9 mouse cellular contexts compared by ENCODE assay signal in the genomic region with DNA sequence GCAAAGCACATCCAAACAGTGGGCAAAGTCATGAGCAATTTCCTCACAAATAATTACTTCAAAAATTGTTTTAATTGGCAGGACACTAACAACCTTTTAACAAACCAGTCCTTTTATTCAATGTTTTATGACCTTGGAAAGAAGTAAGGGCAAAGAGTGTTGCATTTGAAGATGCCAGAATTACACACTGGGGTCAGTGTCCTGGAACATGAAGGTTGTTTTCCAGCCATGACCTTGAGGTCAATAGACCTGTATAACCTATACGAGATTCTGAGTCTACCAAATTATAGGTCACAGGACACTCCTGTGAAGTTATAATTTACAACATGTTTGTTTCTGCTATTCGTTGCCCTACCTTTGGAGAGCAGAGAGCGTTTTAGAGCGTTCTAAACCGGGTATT. TPM values are rescaled to one million over a fixed set of nuclear protein-coding genes. Genes with fewer than 3 reads are reported as not detected.
A peak's percentile ranks its signal among the peaks of the same experiment; 100 is the strongest.
DNase-seq lines count a peak whose midpoint lies in the region; ATAC-seq and TF ChIP-seq lines count a peak whose summit lies in the region.
"Had no signal": no experiment of that assay in that cellular context is flagged by ENCODE, and none has a peak within 500 bp of the region (broad histone marks: within the 10 kb centered on the region; RNA-seq: fewer than 3 reads in every experiment).

No protein-coding gene starts in this region.

- 77% methylated on average over 5 of the region's 5 CpGs for WGBS in heart, embryonic 11.5 days (ENCODE audit: insufficient replicate concordance)
- 69% methylated on average over 5 of the region's 5 CpGs for WGBS in stomach, embryonic 14.5 days
- WGBS in stomach, postnatal 0 days = 65% methylated on average over 5 of the region's 5 CpGs
- 69% methylated on average over 5 of the region's 5 CpGs for WGBS in liver, embryonic 11.5 days
- 60% methylated on average over 5 of the region's 5 CpGs for WGBS in stomach, embryonic 16.5 days

- no peak for TF ChIP-seq EP300 in stomach, postnatal 0 days (optimal IDR thresholded peaks at IDR 0.05)

- peak overlapping the region; percentile 96 for H3K4me3 ChIP-seq in heart, embryonic 11.5 days (ENCODE audit: low read depth, low read length)
- no peak overlapping the region for H3K4me3 ChIP-seq in stomach, embryonic 14.5 days (ENCODE audit: low read depth, low read length)
- H3K4me3 ChIP-seq in stomach, postnatal 0 days (ENCODE audit: low read depth, low read length) = no peak overlapping the region
- peak overlapping the region; percentile 95 for H3K4me3 ChIP-seq in liver, embryonic 11.5 days (ENCODE audit: low read depth, low read length)
- no peak overlapping the region for H3K4me3 ChIP-seq in stomach, embryonic 16.5 days (replicated peaks; ENCODE audit: low read length)

- H3K9me3 ChIP-seq in heart, embryonic 11.5 days (replicated peaks; ENCODE audit: control insufficient read depth, low read length) = no peaks in the 10 kb centered on the region
- H3K9me3 ChIP-seq in stomach, embryonic 14.5 days (ENCODE audit: control insufficient read depth, low read depth, low read length) = no peaks in the 10 kb centered on the region
- H3K9me3 ChIP-seq in stomach, postnatal 0 days (ENCODE audit: control insufficient read depth, low read length) = no peaks in the 10 kb centered on the region
- no peaks in the 10 kb centered on the region for H3K9me3 ChIP-seq in liver, embryonic 11.5 days (ENCODE audit: control insufficient read depth, low read length)
- H3K9me3 ChIP-seq in stomach, embryonic 16.5 days (replicated peaks; ENCODE audit: control insufficient read depth, low read length) = no peaks in the 10 kb centered on the region

- DNase-seq in heart, adult 9 months (ENCODE audit: low spot score in 2 of 2) = no peak
- DNase-seq in stomach, postnatal 0 days (ENCODE audit: low spot score) = no peak
- no peak for DNase-seq in liver, embryonic 11.5 days (ENCODE audit: low spot score)
- DNase-seq in cerebellum, adult 11 months = no peak
- no peak for DNase-seq in adipocyte (ENCODE audit: low spot score)
- DNase-seq: cerebellum, postnatal 14 days had no signal

- TF ChIP-seq CTCF in stomach, postnatal 0 days (IDR thresholded peaks at IDR 0.05; ENCODE audit: low read depth) = no peak

- ATAC-seq in heart, embryonic 11.5 days (replicated peaks; ENCODE audit: insufficient number of reproducible peaks, low FRiP score, low TSS enrichment) = no peak
- no peak for ATAC-seq in stomach, embryonic 14.5 days (ENCODE audit: insufficient number of reproducible peaks, insufficient read depth, low FRiP score, low read depth)
- no peak for ATAC-seq in stomach, postnatal 0 days (ENCODE audit: low FRiP score, low TSS enrichment)
- ATAC-seq in liver, embryonic 11.5 days (replicated peaks; ENCODE audit: low FRiP score) = no peak
- no peak for ATAC-seq in stomach, embryonic 16.5 days (ENCODE audit: insufficient read depth, low FRiP score)

- H3K27ac ChIP-seq in heart, embryonic 11.5 days (ENCODE audit: low read depth, low read length) = no peak overlapping the region
- no peak overlapping the region for H3K27ac ChIP-seq in stomach, embryonic 14.5 days (ENCODE audit: low read length)
- no peak overlapping the region for H3K27ac ChIP-seq in stomach, postnatal 0 days (replicated peaks)
- no peak overlapping the region for H3K27ac ChIP-seq in liver, embryonic 11.5 days (ENCODE audit: low read depth, low read length)
- no peak overlapping the region for H3K27ac ChIP-seq in stomach, embryonic 16.5 days (ENCODE audit: low read length)

- no peaks in the 10 kb centered on the region for H3K27me3 ChIP-seq in heart, embryonic 11.5 days (ENCODE audit: control insufficient read depth, insufficient read depth, low read length)
- no peaks in the 10 kb centered on the region for H3K27me3 ChIP-seq in stomach, embryonic 14.5 days (ENCODE audit: control insufficient read depth, insufficient read depth, low read length)
- no peaks in the 10 kb centered on the region for H3K27me3 ChIP-seq in stomach, postnatal 0 days (ENCODE audit: control insufficient read depth, insufficient read depth, low read length)
- H3K27me3 ChIP-seq in liver, embryonic 11.5 days (replicated peaks; ENCODE audit: control insufficient read depth, insufficient read depth, low read length) = no peaks in the 10 kb centered on the region
- no peaks in the 10 kb centered on the region for H3K27me3 ChIP-seq in stomach, embryonic 16.5 days (ENCODE audit: control insufficient read depth, insufficient read depth, low read length)

- no peak overlapping the region for H3K9ac ChIP-seq in heart, embryonic 11.5 days (ENCODE audit: low read depth, low read length)
- H3K9ac ChIP-seq in stomach, embryonic 14.5 days (replicated peaks; ENCODE audit: low read depth, low read length) = no peak overlapping the region
- no peak overlapping the region for H3K9ac ChIP-seq in stomach, postnatal 0 days (ENCODE audit: low read length)
- H3K9ac ChIP-seq in liver, embryonic 11.5 days (ENCODE audit: low read depth, low read length) = peak overlapping the region; percentile 100
- H3K9ac ChIP-seq in stomach, embryonic 16.5 days (ENCODE audit: low read length) = no peak overlapping the region

- peak overlapping the region; percentile 88 for H3K4me2 ChIP-seq in heart, embryonic 11.5 days
- H3K4me2 ChIP-seq in stomach, embryonic 14.5 days (replicated peaks; ENCODE audit: low read depth, low read length) = peak overlapping the region; percentile 86; the same call in 1 of the 2 replicates
- H3K4me2 ChIP-seq in stomach, postnatal 0 days (replicated peaks; ENCODE audit: low read depth) = no peak overlapping the region
- peak overlapping the region; percentile 90 for H3K4me2 ChIP-seq in liver, embryonic 11.5 days
- peak overlapping the region; percentile 78 for H3K4me2 ChIP-seq in stomach, embryonic 16.5 days (ENCODE audit: low read depth, low read length)

- peaks cover 11% of the 10 kb centered on the region for H3K4me1 ChIP-seq in heart, embryonic 11.5 days (ENCODE audit: control insufficient read depth, insufficient read depth, low read length)
- H3K4me1 ChIP-seq in stomach, embryonic 14.5 days (ENCODE audit: control insufficient read depth, insufficient read depth, low read length) = peaks cover 11% of the 10 kb centered on the region; the same call in 1 of the 2 replicates
- no peaks in the 10 kb centered on the region; the same call in 1 of the 2 replicates for H3K4me1 ChIP-seq in stomach, postnatal 0 days (replicated peaks; ENCODE audit: control insufficient read depth, insufficient read depth)
- peaks cover 30% of the 10 kb centered on the region for H3K4me1 ChIP-seq in liver, embryonic 11.5 days (replicated peaks; ENCODE audit: control insufficient read depth, insufficient read depth, low read length)
- peaks cover 10% of the 10 kb centered on the region for H3K4me1 ChIP-seq in stomach, embryonic 16.5 days (ENCODE audit: control insufficient read depth, insufficient read depth, low read length)

- peaks cover 7% of the 10 kb centered on the region for H3K36me3 ChIP-seq in heart, embryonic 11.5 days (ENCODE audit: control insufficient read depth, insufficient read depth, low read length)
- peaks cover 12% of the 10 kb centered on the region for H3K36me3 ChIP-seq in stomach, embryonic 14.5 days (ENCODE audit: control insufficient read depth, insufficient read depth, low read length)
- no peaks in the 10 kb centered on the region for H3K36me3 ChIP-seq in stomach, postnatal 0 days (ENCODE audit: control insufficient read depth, insufficient read depth, low read length)
- peaks cover 15% of the 10 kb centered on the region; the same call in 1 of the 2 replicates for H3K36me3 ChIP-seq in liver, embryonic 11.5 days (ENCODE audit: control insufficient read depth, insufficient read depth, low read length)
- no peaks in the 10 kb centered on the region for H3K36me3 ChIP-seq in stomach, embryonic 16.5 days (ENCODE audit: control insufficient read depth, insufficient read depth, low read length)

RNA-seq across cellular contexts. Expression of a gene that starts 1.4 kb away (rescaled TPM):
- 46.9 and 49.3 TPM in 2 replicates for polyA plus RNA-seq in heart, embryonic 11.5 days (2014; fragmentation: Nextera tagmentation; extraction: Ambion mirVana)
- 34.4 and 35.6 TPM in 2 replicates for polyA plus RNA-seq in stomach, embryonic 14.5 days (2014; fragmentation: Nextera tagmentation; extraction: Ambion mirVana)
- polyA plus RNA-seq in stomach, postnatal 0 days (2015; fragmentation: Nextera tagmentation; extraction: Ambion mirVana) = 8.9 TPM in 2 replicates
- polyA plus RNA-seq in liver, embryonic 11.5 days (2014; fragmentation: Nextera tagmentation; extraction: Ambion mirVana) = 69.5 and 71.8 TPM in 2 replicates
- polyA plus RNA-seq in stomach, embryonic 16.5 days (2015; fragmentation: Nextera tagmentation; extraction: Ambion mirVana) = 24.8 and 25.9 TPM in 2 replicates

Comparison
In these comparisons a context has a peak if more than half of its experiments do, and no peak if none do; other contexts are left out.
1. H3K4me3 ChIP-seq: peak in heart, embryonic 11.5 days (single experiment) and liver, embryonic 11.5 days (single experiment); none in stomach, embryonic 14.5 days (single experiment), stomach, postnatal 0 days (single experiment) and stomach, embryonic 16.5 days (single experiment).